Mouse (Mus musculus) adrenal gland, postnatal 36 days (tissue): ENCODE measurements around the gene Retsat. TPM values are rescaled to one million over a fixed set of nuclear protein-coding genes. Genes with fewer than 3 reads are reported as not detected.
A peak's percentile ranks its signal among the peaks of the same experiment; 100 is the strongest.

Source experiments
- DNase-seq, 2 experiments: peaks; one replicate each; pipeline ENCODE4 v3.0.0; 2021; ENCODE audit warnings: mixed read lengths in 1 of 2
- total RNA-seq, 2 experiments: library from RNA; stranded (reverse); gene quantifications; 2 replicates each; pipeline ENCODE4 v1.2.3; 2021

Retsat gene
- total RNA-seq, 2 experiments from 2014 or later = 295 to 376 TPM

- peak; percentile 84 to 86 for DNase-seq
Observed at GRCm38 (mm10) chr6:72623661-72624402, 25.6 kb downstream of the Retsat start.

- no peak for DNase-seq
Observed at GRCm38 (mm10) chr6:72626391-72626790, 28.1 kb downstream of the Retsat start.

- no peak for DNase-seq
Observed at GRCm38 (mm10) chr6:72627276-72627675, 29.0 kb downstream of the Retsat start.

GRCm38 (mm10) chr6:72630370-72630769 lies 32.1 kb downstream of the Retsat start:
- no peak for DNase-seq

GRCm38 (mm10) chr6:72630961-72631360 lies 32.7 kb downstream of the Retsat start:
- DNase-seq = no peak

GRCm38 (mm10) chr6:72631700-72632099 lies 33.4 kb downstream of the Retsat start:
- DNase-seq = no peak

GRCm38 (mm10) chr6:72634311-72634710 lies 36.0 kb downstream of the Retsat start:
- DNase-seq = no peak

- DNase-seq = peak; percentile 52 to 68
Observed at GRCm38 (mm10) chr6:72635760-72636431, 37.6 kb downstream of the Retsat start.

GRCm38 (mm10) chr6:72636940-72637339 lies 38.7 kb downstream of the Retsat start:
- DNase-seq = no peak

- no peak for DNase-seq
Observed at GRCm38 (mm10) chr6:72641218-72641954, 43.1 kb downstream of the Retsat start.

- peak in 1 of 2 experiments; percentile 19 for DNase-seq
Observed at GRCm38 (mm10) chr6:72644576-72644975, 46.3 kb downstream of the Retsat start.

- no peak for DNase-seq
Observed at GRCm38 (mm10) chr6:72645364-72645763, 47.1 kb downstream of the Retsat start.

- DNase-seq = peak; percentile 70 to 75
Observed at GRCm38 (mm10) chr6:72647383-72647820, 49.1 kb downstream of the Retsat start.

- no peak for DNase-seq
Observed at GRCm38 (mm10) chr6:72648002-72648595, 49.8 kb downstream of the Retsat start.

GRCm38 (mm10) chr6:72650338-72650851 lies 52.1 kb downstream of the Retsat start:
- DNase-seq = no peak

GRCm38 (mm10) chr6:72653419-72653818 lies 55.1 kb downstream of the Retsat start:
- DNase-seq = peak; percentile 81 to 84

- no peak for DNase-seq
Observed at GRCm38 (mm10) chr6:72654355-72654754, 56.1 kb downstream of the Retsat start.

- peak; percentile 83 to 86 for DNase-seq
Observed at GRCm38 (mm10) chr6:72655309-72656052, 57.2 kb downstream of the Retsat start.

GRCm38 (mm10) chr6:72656053-72656442 lies 57.8 kb downstream of the Retsat start:
- no peak for DNase-seq

GRCm38 (mm10) chr6:72658006-72658405 lies 59.7 kb downstream of the Retsat start:
- DNase-seq = peak in 1 of 2 experiments; percentile 40
